Mouse (Mus musculus) ES-E14 (cell line): ENCODE data around the gene Bik. TPM values are rescaled to one million over a fixed set of nuclear protein-coding genes. Genes with fewer than 3 reads are reported as not detected.

Experiments used
- DNase-seq: peaks from one replicate; pipeline ENCODE4 v3.0.0-alpha.2; 2013; ENCODE audit warnings: low read depth, low spot score
- H3K27ac ChIP-seq: 2 replicates; pipeline ENCODE4 v1.5.1; 2012; ENCODE audit warnings: low read depth, mild to moderate bottlenecking, low read length, moderate library complexity, mixed read lengths; ENCODE audit not compliant: poor library complexity, insufficient read depth, severe bottlenecking
- H3K36me3 ChIP-seq: 2 replicates; pipeline ENCODE4 v1.6.1; 2012; ENCODE audit warnings: mild to moderate bottlenecking, low read length, moderate library complexity, mixed read lengths; ENCODE audit not compliant: control insufficient read depth, poor library complexity, insufficient read depth, severe bottlenecking
- H3K4me1 ChIP-seq, 2 experiments: fragments of 150-350 bp in 1 of 2; sonication (generic) in 1 of 2; 2 replicates each; pipeline ENCODE4 v1.6.1; 2012; ENCODE audit warnings: low read length in 2 of 2, mild to moderate bottlenecking in 1 of 2, mixed read lengths in 1 of 2; ENCODE audit not compliant: control insufficient read depth in 2 of 2, insufficient read depth in 2 of 2, poor library complexity in 1 of 2
- H3K4me3 ChIP-seq, 2 experiments: fragments of 150-350 bp in 1 of 2; sonication (generic) in 1 of 2; 2 replicates each; pipeline ENCODE4 v1.5.1; 2012; ENCODE audit warnings: low read length in 2 of 2, low read depth in 1 of 2, mild to moderate bottlenecking in 1 of 2, mixed read lengths in 1 of 2; ENCODE audit not compliant: insufficient read depth in 1 of 2, poor library complexity in 1 of 2, severe bottlenecking in 1 of 2
- H3K9ac ChIP-seq: 2 replicates; pipeline ENCODE4 v1.6.1; 2012; ENCODE audit warnings: low read depth, mild to moderate bottlenecking, low read length, mixed read lengths; ENCODE audit not compliant: poor library complexity, insufficient read depth, severe bottlenecking
- H3K9me3 ChIP-seq: fragments of 150-350 bp; sonication (generic); 2 replicates; pipeline ENCODE4 v1.6.1; 2012; ENCODE audit warnings: low read depth, mild to moderate bottlenecking, low read length; ENCODE audit not compliant: control insufficient read depth, insufficient read depth
- CHD2 ChIP-seq: IDR thresholded peaks from 2 replicates; pipeline ENCODE4 v1.6.1; 2014; ENCODE audit warnings: mild to moderate bottlenecking, low read depth, low read length, inconsistent platforms
- HCFC1 ChIP-seq: IDR thresholded peaks from 2 replicates; pipeline ENCODE4 v1.6.1; 2012; ENCODE audit warnings: low read length, inconsistent platforms, borderline replicate concordance; ENCODE audit not compliant: insufficient read depth
- MAFK ChIP-seq: IDR thresholded peaks from 2 replicates; pipeline ENCODE4 v1.6.1; 2014; ENCODE audit warnings: mild to moderate bottlenecking, low read depth, low read length, inconsistent platforms; ENCODE audit not compliant: insufficient read depth
- ZC3H11A ChIP-seq: IDR thresholded peaks from 2 replicates; pipeline ENCODE4 v1.6.1; 2012; ENCODE audit warnings: low read depth, mild to moderate bottlenecking, inconsistent platforms, low read length, borderline replicate concordance
- ZNF384 ChIP-seq: IDR thresholded peaks from 2 replicates; pipeline ENCODE4 v1.6.1; 2012; ENCODE audit warnings: low read depth, low read length, inconsistent platforms
- in situ Hi-C, 2 experiments: fragments of 600-800 bp; cut with MboI; formaldehyde crosslinking; loops; one replicate each; pipeline ENCODE4 v1.15.1; 2025; ENCODE audit warnings: low sequenced_read_pairs in 2 of 2, inconsistent platforms in 1 of 2; ENCODE audit not compliant: unreplicated experiment in 2 of 2
- total RNA-seq: library from RNA; depleted of rRNA; stranded (reverse); fragments of 300-350 nt; gene quantifications from 2 replicates; pipeline ENCODE4 v1.2.3, GENCODE M21; 2012

The Bik gene
- total RNA-seq, 1 experiment = 2.5 TPM

- Histone ChIP-seq H3K9ac (no peak overlapping the region), H3K4me1 (peaks cover 0 to 5% of the 10 kb centered on the region in 2 experiments; a peak in 1 of 4 replicates), H3K36me3 (peaks cover 39% of the 10 kb centered on the region), H3K9me3 (no peaks in the 10 kb centered on the region), H3K4me3 (no peak overlapping the region), H3K27ac (no peak overlapping the region)
- no peak for DNase-seq
- in situ Hi-C loops = no loop called here
- TF ChIP-seq CHD2 (no peak), MAFK (no peak), ZNF384 (no peak), HCFC1 (no peak), ZC3H11A (no peak)
Measured at GRCm38 (mm10) chr15:83590841-83591240, 64.2 kb downstream of the Bik start.

- peaks cover 0 to 5% of the 10 kb centered on the region in 2 experiments; a peak in 1 of 4 replicates for H3K4me1 ChIP-seq
- TF ChIP-seq CHD2 (no peak), HCFC1 (no peak), ZNF384 (no peak), MAFK (no peak), ZC3H11A (no peak)
- DNase-seq = no peak
- peaks cover 29% of the 10 kb centered on the region for H3K36me3 ChIP-seq
- H3K9ac ChIP-seq = no peak overlapping the region
- no peak overlapping the region for H3K4me3 ChIP-seq
- no peak overlapping the region for H3K27ac ChIP-seq
- in situ Hi-C loops = no loop called here
- no peaks in the 10 kb centered on the region for H3K9me3 ChIP-seq
Measured at GRCm38 (mm10) chr15:83591758-83592157, 65.1 kb downstream of the Bik start.

GRCm38 (mm10) chr15:83592260-83593188 is 65.9 kb downstream of the Bik start:
- DNase-seq = no peak
- Histone ChIP-seq H3K4me1 (peaks cover 0 to 5% of the 10 kb centered on the region in 2 experiments; a peak in 1 of 4 replicates), H3K27ac (no peak overlapping the region), H3K9me3 (no peaks in the 10 kb centered on the region), H3K36me3 (peaks cover 25% of the 10 kb centered on the region), H3K9ac (no peak overlapping the region), H3K4me3 (no peak overlapping the region)
- in situ Hi-C loops = no loop called here
- TF ChIP-seq ZC3H11A (no peak), ZNF384 (no peak), CHD2 (no peak), MAFK (no peak), HCFC1 (no peak)

GRCm38 (mm10) chr15:83593189-83593585 is 66.5 kb downstream of the Bik start:
- no peak for TF ChIP-seq HCFC1
- TF ChIP-seq CHD2 = no peak
- TF ChIP-seq MAFK = no peak
- no peak for TF ChIP-seq ZC3H11A
- no peak for TF ChIP-seq ZNF384
- H3K4me1 ChIP-seq = peaks cover 0 to 5% of the 10 kb centered on the region in 2 experiments; a peak in 1 of 4 replicates
- no peak overlapping the region; the same call in 1 of the 2 replicates for H3K9ac ChIP-seq
- no peak overlapping the region for H3K4me3 ChIP-seq
- in situ Hi-C loops = no loop called here
- no peaks in the 10 kb centered on the region for H3K9me3 ChIP-seq
- H3K27ac ChIP-seq = no peak overlapping the region
- no peak for DNase-seq
- peaks cover 24% of the 10 kb centered on the region for H3K36me3 ChIP-seq
